Mouse (Mus musculus) liver, embryonic 14.5 days (tissue): ENCODE data around the gene Lasp1.

ENCODE experiments used
- CTCF ChIP-seq: IDR thresholded peaks from 2 replicates; pipeline ENCODE4 v1.5.1; 2016; ENCODE audit warnings: antibody characterized with exemption, low read depth, control low read depth
- EP300 ChIP-seq: IDR thresholded peaks from 2 replicates; pipeline ENCODE4 v1.6.1; 2016; ENCODE audit warnings: antibody characterized with exemption, low read depth

GRCm38 (mm10) chr11:97867591-97867990, 68.8 kb downstream of the Lasp1 start:
- TF ChIP-seq EP300 (no peak), CTCF (no peak)
